Comparison of ENCODE assay signal across 8 mouse cellular contexts in genomic region chr6:108305171-108305779, GRCm38 (mm10).
DNase-seq lines count a peak whose midpoint lies in the region; TF ChIP-seq lines count a peak whose summit lies in the region.

No protein-coding gene starts in this region.

- TF ChIP-seq POLR2A in testis, adult 2 months (IDR thresholded peaks at IDR 0.05; ENCODE audit: control insufficient read depth, low read depth, low read length), result no peak
- TF ChIP-seq POLR2A in thymus, adult 2 months (IDR thresholded peaks at IDR 0.05; ENCODE audit: control insufficient read depth, extremely low read depth, insufficient read depth, low read length, poor library complexity), result no peak

- no peaks in the 10 kb centered on the region for H3K36me3 ChIP-seq in testis, adult 2 months (ENCODE audit: control insufficient read depth, insufficient read depth, low read length)
- no peaks in the 10 kb centered on the region for H3K36me3 ChIP-seq in limb, embryonic 10.5 days
- H3K36me3 ChIP-seq in thymus, adult 2 months (ENCODE audit: control insufficient read depth, insufficient read depth, low read length), result no peaks in the 10 kb centered on the region

- H3K9me3 ChIP-seq in limb, embryonic 10.5 days (replicated peaks), result no peaks in the 10 kb centered on the region

- H3K27me3 ChIP-seq in testis, adult 2 months (ENCODE audit: control insufficient read depth, insufficient read depth, low read length), result no peaks in the 10 kb centered on the region
- no peaks in the 10 kb centered on the region for H3K27me3 ChIP-seq in limb, embryonic 10.5 days (ENCODE audit: low read depth, poor library complexity, severe bottlenecking)
- no peaks in the 10 kb centered on the region for H3K27me3 ChIP-seq in thymus, adult 2 months (ENCODE audit: control insufficient read depth, insufficient read depth, low read length)

- peak overlapping the region; percentile 51; the same call in 1 of the 2 replicates for H3K27ac ChIP-seq in testis, adult 2 months (ENCODE audit: control insufficient read depth, insufficient read depth, low read depth, low read length)
- H3K27ac ChIP-seq in limb, embryonic 10.5 days, result peak overlapping the region; percentile 74
- H3K27ac ChIP-seq in thymus, adult 2 months (ENCODE audit: control insufficient read depth, insufficient read depth, low read length), result no peak overlapping the region

- no peaks in the 10 kb centered on the region for H3K4me1 ChIP-seq in testis, adult 2 months (ENCODE audit: control insufficient read depth, insufficient read depth, low read length)
- peaks cover 43% of the 10 kb centered on the region for H3K4me1 ChIP-seq in limb, embryonic 10.5 days
- H3K4me1 ChIP-seq in thymus, adult 2 months (replicated peaks; ENCODE audit: control insufficient read depth, insufficient read depth, low read length), result peaks cover 13% of the 10 kb centered on the region

- no peak overlapping the region for H3K4me3 ChIP-seq in testis, adult 2 months (ENCODE audit: control insufficient read depth, low read depth, low read length)
- H3K4me3 ChIP-seq in limb, embryonic 10.5 days, result no peak overlapping the region
- no peak overlapping the region for H3K4me3 ChIP-seq in thymus, adult 2 months (ENCODE audit: control insufficient read depth, insufficient read depth, low read length)

- DNase-seq in cerebellum, adult 18-20 months, result peak; percentile 21 to 25
- no peak for DNase-seq in cerebellum, postnatal 4 days (ENCODE audit: low spot score in 2 of 2)
- no peak for DNase-seq in testis, postnatal 10 days (ENCODE audit: low spot score)
- DNase-seq in limb, embryonic 10.5 days (ENCODE audit: low spot score), result peak; percentile 38
- no peak for DNase-seq in thymus, adult 2 months
- no peak for DNase-seq in right cerebral cortex, postnatal 25 days
- DNase-seq in right cerebral cortex, postnatal 4 days, result no peak

- TF ChIP-seq CTCF in testis, adult 2 months (IDR thresholded peaks at IDR 0.05; ENCODE audit: control insufficient read depth, insufficient read depth, insufficient replicate concordance, low read depth, low read length), result no peak
- TF ChIP-seq CTCF in thymus, adult 2 months (IDR thresholded peaks at IDR 0.05; ENCODE audit: borderline replicate concordance, control insufficient read depth, extremely low read depth, insufficient read depth, low read length, poor library complexity), result no peak

- WGBS in limb, embryonic 10.5 days, result 30% methylated on average over 12 of the region's 12 CpGs
- WGBS in thymus, adult 2 months, result 91% methylated on average over 12 of the region's 12 CpGs

Comparison
In these comparisons a context has a peak if more than half of its experiments do, and no peak if none do; other contexts are left out.
1. DNase-seq: peak in cerebellum, adult 18-20 months (2 of 2) and limb, embryonic 10.5 days (single experiment); none in cerebellum, postnatal 4 days (0 of 2), testis, postnatal 10 days (single experiment), thymus, adult 2 months (single experiment), right cerebral cortex, postnatal 25 days (single experiment) and right cerebral cortex, postnatal 4 days (single experiment).